Mouse (Mus musculus): ENCODE results near the gene Csnk1g1.

Gene Csnk1g1

GRCm38 (mm10) chr9:66068056-66068455 is 159.3 kb downstream of the Csnk1g1 start:
- in situ Hi-C loops (cut with MboI), result no loop called here

GRCm38 (mm10) chr9:66068971-66069391 is 160.3 kb downstream of the Csnk1g1 start:
- in situ Hi-C loops (cut with MboI), result no loop called here

- in situ Hi-C loops (cut with MboI), result no loop called here
These were observed 160.9 kb downstream of the Csnk1g1 start, which contains the start of gene Snx22 for GRCm38 (mm10) chr9:66069583-66069982. TSS of gene Snx22 (minus strand) at chr9:66069719.

DNA sequence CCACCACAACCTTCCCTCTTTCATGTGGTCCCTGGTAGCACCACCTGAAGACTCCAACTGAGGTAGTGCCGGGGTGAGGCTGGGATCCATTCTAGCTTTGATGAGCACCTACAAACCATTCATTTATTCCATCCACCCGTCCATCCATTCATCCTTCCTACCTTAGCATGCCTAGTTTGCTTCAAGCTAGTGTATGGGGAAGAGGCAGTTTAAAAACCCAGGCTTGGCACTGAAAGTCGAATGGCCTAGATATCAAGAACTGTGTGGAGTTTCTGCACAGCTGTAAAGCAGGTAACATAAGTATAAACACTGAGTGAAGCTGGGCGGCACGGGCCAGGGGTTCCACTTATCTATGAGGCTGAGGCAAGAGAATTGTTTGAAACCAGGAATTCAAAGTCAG is 161.4 kb downstream of the Csnk1g1 start:
- in situ Hi-C loops (cut with MboI), result no loop called here

GRCm38 (mm10) chr9:66072754-66073153 is 164.0 kb downstream of the Csnk1g1 start:
- in situ Hi-C loops (cut with MboI), result no loop called here

GRCm38 (mm10) chr9:66078072-66078471 is 169.3 kb downstream of the Csnk1g1 start:
- in situ Hi-C loops (cut with MboI), result no loop called here

DNA sequence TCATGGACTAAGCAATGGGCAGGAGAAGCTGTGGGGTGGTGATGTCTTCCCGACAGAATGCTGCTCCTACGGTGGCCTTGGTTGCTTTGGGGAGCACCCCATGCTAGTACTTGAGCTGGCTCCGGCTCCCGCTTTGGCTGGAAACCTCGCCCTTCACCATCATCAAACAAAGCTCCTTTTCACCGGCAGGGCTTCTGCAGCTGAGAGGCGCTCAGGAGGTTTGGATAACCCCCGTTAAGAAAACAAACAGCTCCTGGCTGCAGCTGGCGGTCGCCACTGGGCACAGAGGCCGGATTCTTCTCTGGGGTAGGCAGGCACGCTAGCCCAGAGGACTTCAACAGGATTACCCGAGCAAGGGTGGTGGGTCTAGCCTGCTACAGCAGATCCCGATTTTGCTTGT is 169.8 kb downstream of the Csnk1g1 start:
- in situ Hi-C loops (cut with MboI), result no loop called here

DNA sequence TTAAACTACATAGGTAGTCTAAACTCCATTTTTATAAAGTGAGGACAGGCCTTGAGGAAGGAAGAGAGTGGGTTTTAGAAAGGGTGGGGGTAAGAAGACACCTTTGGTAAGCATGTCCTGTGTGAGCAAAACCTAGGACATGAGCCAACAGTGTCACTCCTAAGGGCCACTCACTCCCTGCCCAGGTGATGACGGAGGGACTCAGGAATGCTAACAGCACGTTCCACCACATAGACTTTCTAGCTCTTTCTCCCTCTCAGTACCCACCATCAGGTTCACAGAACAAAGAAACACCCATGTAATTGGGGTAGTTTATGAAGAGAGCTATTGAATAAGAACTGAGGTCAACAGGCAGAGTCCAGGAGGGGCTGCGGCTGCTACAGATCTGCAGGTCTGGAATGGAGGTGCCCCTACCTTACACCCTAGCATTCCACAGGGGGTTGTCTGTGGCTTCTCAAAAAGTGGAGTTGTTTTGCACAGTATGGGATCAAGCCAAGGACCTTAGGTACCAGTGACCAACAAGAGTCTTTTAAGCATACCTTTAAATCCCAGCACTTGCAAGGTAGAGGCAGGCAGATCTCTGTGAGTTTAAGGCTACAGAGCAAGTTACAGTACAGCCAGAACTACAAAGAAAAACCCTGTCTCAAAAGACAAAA is 172.2 kb downstream of the Csnk1g1 start:
- in situ Hi-C loops (cut with MboI), result no loop called here

DNA sequence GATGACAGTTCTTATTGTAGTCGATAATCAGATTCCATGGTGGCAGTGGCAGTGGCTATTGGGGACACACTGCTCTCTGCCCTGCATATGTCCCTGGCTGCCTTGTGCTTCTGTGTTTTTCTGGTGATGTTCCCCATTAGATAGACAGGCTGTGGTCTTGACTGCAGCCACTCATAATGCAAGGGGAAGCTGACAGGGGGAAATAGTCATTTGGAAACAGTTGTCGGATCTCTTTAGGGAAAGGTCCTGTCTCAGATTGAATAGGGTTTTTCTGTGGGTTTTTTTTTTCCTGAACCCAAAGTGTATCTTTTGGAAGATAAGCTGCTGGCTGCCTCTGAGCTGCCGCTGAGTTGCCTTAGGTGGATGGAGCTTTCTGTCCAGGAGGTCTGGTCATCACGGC is 173.3 kb downstream of the Csnk1g1 start:
- in situ Hi-C loops (cut with MboI), result no loop called here

- in situ Hi-C loops (cut with MboI), result no loop called here
These were observed 175.4 kb downstream of the Csnk1g1 start for GRCm38 (mm10) chr9:66084171-66084570.

DNA sequence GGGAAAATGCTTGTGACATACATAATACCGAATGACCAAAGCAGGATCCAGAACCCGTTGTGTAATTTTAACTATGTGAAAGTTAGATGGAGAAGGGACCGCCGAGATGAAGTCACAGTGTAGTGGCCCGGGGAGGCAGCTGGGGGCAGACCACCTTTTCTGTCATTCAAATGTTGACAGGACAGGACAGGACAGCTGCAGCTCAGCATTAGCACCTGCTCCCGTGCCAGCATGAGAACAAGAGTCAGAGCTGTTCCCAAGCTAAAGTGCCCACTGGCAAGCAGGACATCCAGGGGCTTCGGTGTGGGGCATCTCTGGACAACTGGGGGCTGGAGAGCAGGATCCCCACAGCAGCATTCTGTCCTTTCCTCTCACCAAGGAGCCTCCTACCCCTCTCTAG is 178.3 kb downstream of the Csnk1g1 start:
- in situ Hi-C loops (cut with MboI), result no loop called here

DNA sequence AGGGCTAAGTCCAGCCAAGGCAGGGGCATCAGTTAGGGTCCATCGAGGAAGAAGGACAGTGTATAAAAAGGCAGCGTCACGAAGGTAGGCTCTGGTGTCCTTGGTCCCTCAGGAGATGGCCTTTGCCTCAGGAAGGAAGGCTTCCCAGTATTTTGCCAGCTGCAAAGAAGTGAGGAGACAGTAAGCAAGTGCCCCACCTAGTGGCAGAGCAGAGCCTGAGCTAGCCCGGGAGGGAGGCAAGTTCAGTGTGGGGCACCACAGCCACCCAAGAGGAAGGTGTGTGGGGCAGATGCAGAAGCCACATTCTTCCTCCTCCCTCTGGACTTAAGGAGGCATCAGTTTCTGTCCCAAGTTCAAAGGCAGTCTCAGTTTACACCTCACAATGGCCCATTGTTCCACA is 179.7 kb downstream of the Csnk1g1 start:
- in situ Hi-C loops (cut with MboI), result no loop called here

DNA sequence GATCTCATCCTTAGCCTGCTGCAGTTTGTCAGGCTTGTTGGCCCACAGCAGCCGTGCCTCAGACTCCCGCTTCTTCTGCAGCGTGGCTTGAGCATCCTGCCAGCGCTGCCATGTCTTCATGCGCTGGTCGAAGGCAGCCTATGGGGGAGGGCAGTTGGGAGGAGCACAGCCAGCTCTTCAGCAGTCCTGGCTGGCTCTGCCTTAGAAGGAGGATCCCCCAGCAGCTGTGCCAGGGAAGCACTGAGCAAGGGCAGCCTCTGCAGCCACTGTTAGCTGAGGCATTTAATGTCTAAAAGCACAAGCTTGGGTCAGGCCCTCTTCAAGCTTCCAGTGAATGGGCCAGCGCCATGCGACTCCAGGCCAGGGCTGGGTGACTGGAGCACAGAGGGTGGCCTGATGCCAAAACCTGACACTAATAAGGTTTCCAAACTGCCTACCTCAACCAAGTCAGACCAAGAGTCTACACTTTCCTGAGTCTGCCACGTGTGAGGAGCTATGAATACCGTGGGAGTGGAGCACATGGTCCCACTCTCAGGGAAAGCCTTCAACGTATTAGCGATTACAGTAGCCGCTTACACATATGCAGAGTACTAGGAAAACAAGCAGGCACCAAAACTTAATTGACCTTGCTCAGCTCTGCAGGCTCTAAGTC is 182.0 kb downstream of the Csnk1g1 start:
- in situ Hi-C loops (cut with MboI), result no loop called here

GRCm38 (mm10) chr9:66091327-66092231 is 182.9 kb downstream of the Csnk1g1 start:
- in situ Hi-C loops (cut with MboI), result no loop called here

DNA sequence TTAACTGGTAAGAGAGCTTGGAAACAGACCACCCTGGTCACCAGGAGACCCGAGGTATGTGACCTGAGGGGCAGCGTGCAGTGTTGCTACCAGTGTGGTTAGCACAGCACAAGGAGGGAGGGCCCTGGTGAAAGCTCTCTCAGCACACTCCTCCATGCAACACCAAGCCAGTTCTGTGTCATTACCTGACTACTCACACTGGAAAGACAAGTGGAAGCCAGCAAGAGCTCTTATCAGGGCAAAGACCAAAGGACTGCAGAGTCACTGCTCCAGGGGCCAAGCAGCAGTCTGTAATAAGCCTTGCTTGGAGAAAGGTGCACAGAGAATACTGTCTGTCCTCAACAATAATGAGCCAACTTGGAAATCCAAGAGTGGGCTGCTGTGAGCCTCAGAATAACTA is 183.9 kb downstream of the Csnk1g1 start:
- in situ Hi-C loops (cut with MboI), result no loop called here

Measured in mature B cell (primary cell).